Mouse (Mus musculus) lung, embryonic 15.5 days (tissue): Measurements from ENCODE around the gene Nexn. TPM values are rescaled to one million over a fixed set of nuclear protein-coding genes. Genes with fewer than 3 reads are reported as not detected.
A peak's percentile ranks its signal among the peaks of the same experiment; 100 is the strongest.

Experiments used
- ATAC-seq: fragments of 200-750 bp; cut with Nextera tagmentation; 2 replicates; pipeline ENCODE4 v1.8.0; 2017; ENCODE audit warnings: moderate number of reproducible peaks, borderline replicate concordance; ENCODE audit not compliant: low FRiP score, low TSS enrichment; ENCODE audit errors: extremely low read depth
- H3K27ac ChIP-seq: fragments of 300-500 bp; sonication (generic); 2 replicates; pipeline ENCODE4 v1.5.1; 2015; ENCODE audit warnings: moderate library complexity, mild to moderate bottlenecking, inconsistent platforms
- H3K27me3 ChIP-seq: fragments of 300-500 bp; sonication (generic); 2 replicates; pipeline ENCODE4 v1.6.1; 2015; ENCODE audit warnings: inconsistent platforms
- H3K36me3 ChIP-seq: fragments of 300-500 bp; sonication (generic); 2 replicates; pipeline ENCODE4 v1.6.1; 2015; ENCODE audit warnings: inconsistent platforms
- H3K4me1 ChIP-seq: fragments of 300-500 bp; sonication (generic); 2 replicates; pipeline ENCODE4 v1.6.1; 2015; ENCODE audit warnings: inconsistent platforms
- H3K4me2 ChIP-seq: fragments of 300-500 bp; sonication (generic); 2 replicates; pipeline ENCODE4 v1.6.1; 2015; ENCODE audit warnings: inconsistent platforms, mild to moderate bottlenecking, moderate library complexity
- H3K4me3 ChIP-seq: fragments of 300-500 bp; sonication (generic); 2 replicates; pipeline ENCODE4 v1.5.1; 2015; ENCODE audit warnings: mild to moderate bottlenecking, inconsistent platforms
- H3K9ac ChIP-seq: fragments of 300-500 bp; sonication (generic); 2 replicates; pipeline ENCODE4 v1.6.1; 2015; ENCODE audit warnings: inconsistent platforms
- H3K9me3 ChIP-seq: fragments of 300-500 bp; sonication (generic); 2 replicates; pipeline ENCODE4 v1.6.1; 2016; ENCODE audit warnings: inconsistent platforms
- WGBS: fragments of 180-500 bp; shearing (Covaris S2); methylation state at CpG from one replicate; pipeline ENCODE4 v1.1.7; 2015; 5-methylcytosine and 5-hydroxymethylcytosine counted together
- polyA plus RNA-seq: library from polyadenylated mRNA; unstranded; fragments of >200 nt; fragmentation: Nextera tagmentation; extraction: Ambion mirVana; gene quantifications from 2 replicates; pipeline ENCODE4 v1.2.1, GENCODE M21; 2015

The Nexn gene
- polyA plus RNA-seq, 1 experiment from 2014 or later: 75.1 TPM

- Histone ChIP-seq H3K4me3 (peak overlapping the region; percentile 47), H3K9me3 (no peaks in the 10 kb centered on the region), H3K27me3 (no peaks in the 10 kb centered on the region), H3K4me1 (peaks cover 26% of the 10 kb centered on the region), H3K4me2 (peak overlapping the region; percentile 55), H3K9ac (peak overlapping the region; percentile 44), H3K27ac (peak overlapping the region; percentile 95), H3K36me3 (no peaks in the 10 kb centered on the region)
- peak; percentile 33; the same call in 1 of the 2 replicates for ATAC-seq
- WGBS: 4% methylated on average over 10 of the region's 11 CpGs
These were observed 73.8 kb downstream of the Nexn start for GRCm38 (mm10) chr3:152192238-152192931.

- H3K27ac ChIP-seq: peak overlapping the region; percentile 95
- 3% methylated on average over 6 of the region's 6 CpGs for WGBS
- H3K27me3 ChIP-seq: no peaks in the 10 kb centered on the region
- no peaks in the 10 kb centered on the region for H3K36me3 ChIP-seq
- H3K4me3 ChIP-seq: peak overlapping the region; percentile 47
- peaks cover 26% of the 10 kb centered on the region for H3K4me1 ChIP-seq
- ATAC-seq: peak; percentile 85
- peak overlapping the region; percentile 44 for H3K9ac ChIP-seq
- peak overlapping the region; percentile 55 for H3K4me2 ChIP-seq
- no peaks in the 10 kb centered on the region for H3K9me3 ChIP-seq
These were observed 74.3 kb downstream of the Nexn start for GRCm38 (mm10) chr3:152191791-152192237.

- H3K36me3 ChIP-seq: 0 out of 2 replicates have a peak, but pooled peaks cover 3% of the 10 kb centered on the region
- 50% methylated on average over 9 of the region's 9 CpGs for WGBS
- no peaks in the 10 kb centered on the region for H3K27me3 ChIP-seq
- no peak for ATAC-seq
- H3K9ac ChIP-seq: peak overlapping the region; percentile 38
- no peaks in the 10 kb centered on the region for H3K9me3 ChIP-seq
- peak overlapping the region; percentile 72 for H3K27ac ChIP-seq
- peaks cover 29% of the 10 kb centered on the region for H3K4me1 ChIP-seq
- H3K4me2 ChIP-seq: peak overlapping the region; percentile 55
- H3K4me3 ChIP-seq: peak overlapping the region; percentile 47
These were observed 75.3 kb downstream of the Nexn start for GRCm38 (mm10) chr3:152190679-152191477.

- no peak for ATAC-seq
- no peak overlapping the region for H3K9ac ChIP-seq
- H3K4me3 ChIP-seq: peak overlapping the region; percentile 4; the same call in 1 of the 2 replicates
- H3K9me3 ChIP-seq: no peaks in the 10 kb centered on the region
- peaks cover 29% of the 10 kb centered on the region for H3K4me1 ChIP-seq
- 29% methylated on average over 4 of the region's 4 CpGs for whole genome bisulfite sequencing
- H3K27ac ChIP-seq: peak overlapping the region; percentile 34; the same call in 1 of the 2 replicates
- peaks cover 18% of the 10 kb centered on the region for H3K36me3 ChIP-seq
- no peaks in the 10 kb centered on the region for H3K27me3 ChIP-seq
- peak overlapping the region; percentile 26 for H3K4me2 ChIP-seq
These were observed 76.8 kb downstream of the Nexn start for GRCm38 (mm10) chr3:152189306-152189705.

Other genes with a start within 250 kb of the Nexn start
- 10.0 and 11.2 TPM in 2 replicates for gene Gipc2, start 100.1 kb downstream of the Nexn start, polyA plus RNA-seq
- 38.2 and 41.4 TPM in 2 replicates for gene Dnajb4, start 56.0 kb downstream of the Nexn start, polyA plus RNA-seq
- gene Fubp1, start 55.9 kb downstream of the Nexn start, polyA plus RNA-seq: 261 and 272 TPM in 2 replicates
- 15.6 and 16.1 TPM in 2 replicates for gene Miga1, start 74.1 kb upstream of the Nexn start, polyA plus RNA-seq
- gene Usp33, start 80.1 kb upstream of the Nexn start, polyA plus RNA-seq: 49.5 and 50.6 TPM in 2 replicates
- gene Zzz3, start 129.1 kb upstream of the Nexn start, polyA plus RNA-seq: 46.3 and 46.9 TPM in 2 replicates